Mouse (Mus musculus) hindbrain, embryonic 16.5 days (tissue): ENCODE data around the gene Eif3c. TPM values are rescaled to one million over a fixed set of nuclear protein-coding genes. Genes with fewer than 3 reads are reported as not detected.

ENCODE experiments used
- ATAC-seq: fragments of 200-750 bp; cut with Nextera tagmentation; 2 replicates; pipeline ENCODE4 v1.8.0; 2017; ENCODE audit warnings: moderate TSS enrichment, moderate library complexity
- H3K27ac ChIP-seq: fragments of 300-500 bp; sonication (generic); 2 replicates; pipeline ENCODE4 v1.5.1; 2014; ENCODE audit warnings: low read depth, mild to moderate bottlenecking, control low read depth, low read length, moderate library complexity
- H3K27me3 ChIP-seq: fragments of 300-500 bp; sonication (generic); replicated peaks from 2 replicates; pipeline ENCODE4 v1.6.1; 2014; ENCODE audit warnings: low read length; ENCODE audit not compliant: control insufficient read depth, insufficient read depth
- H3K36me3 ChIP-seq: fragments of 300-500 bp; sonication (generic); 2 replicates; pipeline ENCODE4 v1.6.1; 2014; ENCODE audit warnings: mild to moderate bottlenecking, low read length, moderate library complexity, mixed read lengths; ENCODE audit not compliant: control insufficient read depth, insufficient read depth
- H3K4me1 ChIP-seq: fragments of 300-500 bp; sonication (generic); 2 replicates; pipeline ENCODE4 v1.6.1; 2014; ENCODE audit warnings: low read depth, low read length; ENCODE audit not compliant: control insufficient read depth, insufficient read depth
- H3K4me2 ChIP-seq: fragments of 300-500 bp; sonication (generic); 2 replicates; pipeline ENCODE4 v1.6.1; 2014; ENCODE audit warnings: mild to moderate bottlenecking, low read length, control low read depth, moderate library complexity
- H3K4me3 ChIP-seq: fragments of 300-500 bp; sonication (generic); 2 replicates; pipeline ENCODE4 v1.5.1; 2014; ENCODE audit warnings: mild to moderate bottlenecking, low read length, control low read depth, moderate library complexity
- H3K9ac ChIP-seq: fragments of 300-500 bp; sonication (generic); 2 replicates; pipeline ENCODE4 v1.6.1; 2014; ENCODE audit warnings: low read depth, mild to moderate bottlenecking, control low read depth, low read length, moderate library complexity
- H3K9me3 ChIP-seq: fragments of 300-500 bp; sonication (generic); 2 replicates; pipeline ENCODE4 v1.6.1; 2014; ENCODE audit warnings: mild to moderate bottlenecking, low read length, moderate library complexity; ENCODE audit not compliant: control insufficient read depth
- WGBS: fragments of 180-500 bp; shearing (Covaris S2); extraction: QIAGEN DNeasy Blood & Tissue Kit; methylation state at CpG from one replicate; pipeline ENCODE4 v1.1.7; 2014; 5-methylcytosine and 5-hydroxymethylcytosine counted together
- polyA plus RNA-seq: library from polyadenylated mRNA; unstranded; fragments of >200 nt; fragmentation: Nextera tagmentation; extraction: Ambion mirVana; gene quantifications from 2 replicates; pipeline ENCODE4 v1.2.1, GENCODE M21; 2015

The Eif3c gene
- polyA plus RNA-seq, 1 experiment from 2014 or later, result 172 TPM

DNA sequence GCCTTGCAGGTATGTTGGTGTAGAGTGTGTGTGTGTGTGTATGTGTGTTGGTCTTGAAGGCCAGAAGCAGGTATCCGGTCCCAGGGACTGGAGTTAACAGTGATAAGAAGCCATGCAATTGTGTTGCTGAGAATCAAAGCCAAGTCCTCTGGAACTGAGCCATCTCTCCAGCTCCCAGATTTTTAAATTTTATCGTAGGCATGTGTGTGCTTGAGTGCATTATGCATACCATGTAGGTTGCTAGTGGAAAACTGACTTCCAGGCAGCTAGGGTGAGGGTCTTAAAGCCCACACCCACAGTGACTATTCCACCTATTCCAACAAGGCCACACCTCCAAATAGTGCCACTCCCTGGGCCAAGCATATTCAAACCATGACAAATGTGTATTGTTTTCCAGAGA is 61.3 kb downstream of the Eif3c start:
- no peak overlapping the region for H3K9ac ChIP-seq
- no peak overlapping the region for H3K4me2 ChIP-seq
- no peaks in the 10 kb centered on the region for H3K9me3 ChIP-seq
- WGBS, result 80% methylated on average over 2 of the region's 2 CpGs
- peaks cover 10% of the 10 kb centered on the region for H3K36me3 ChIP-seq
- ATAC-seq, result no peak
- H3K27ac ChIP-seq, result no peak overlapping the region
- peaks cover 12% of the 10 kb centered on the region for H3K4me1 ChIP-seq
- no peaks in the 10 kb centered on the region for H3K27me3 ChIP-seq
- H3K4me3 ChIP-seq, result no peak overlapping the region

DNA sequence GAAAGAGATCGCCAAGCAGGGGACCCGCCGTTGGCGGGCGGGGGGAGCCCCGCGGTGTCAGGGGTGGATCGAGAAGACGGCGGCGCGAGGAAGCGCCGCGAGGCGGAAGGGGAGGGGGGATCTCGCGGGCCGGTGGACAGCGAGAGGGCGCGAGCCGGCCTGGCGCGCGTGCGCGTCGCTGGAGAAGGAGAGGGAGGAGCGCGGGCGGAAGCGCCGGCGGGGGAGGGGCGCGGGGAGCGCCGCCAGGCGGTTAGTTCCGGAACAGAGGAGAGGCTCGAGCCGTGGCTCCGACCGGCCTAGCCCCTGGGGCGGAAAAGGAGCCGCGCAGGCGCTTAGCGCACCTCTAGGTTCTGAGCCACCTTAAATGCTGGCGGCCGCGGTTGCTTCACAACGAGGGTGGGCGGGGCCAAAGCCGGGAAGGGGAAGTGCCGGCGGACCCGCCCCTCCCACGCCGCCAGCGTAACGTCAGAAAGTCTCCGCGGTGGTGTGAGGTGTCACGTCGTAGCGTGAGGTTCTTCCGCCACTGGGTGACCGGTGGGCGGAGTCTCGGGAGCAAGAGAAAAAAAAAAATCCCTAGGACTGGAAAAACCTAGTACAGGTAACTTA is 62.8 kb downstream of the Eif3c start, which contains the start of gene Atxn2l:
TSS of gene Atxn2l (minus strand) at position 165 of the 606 bp plus-strand sequence.
- peak within 1 kb of the TSS; percentile 100 for H3K27ac ChIP-seq
- no peaks in the 10 kb centered on the region for H3K27me3 ChIP-seq
- H3K36me3 ChIP-seq, result peaks cover 21% of the 10 kb centered on the region
- H3K9me3 ChIP-seq, result no peaks in the 10 kb centered on the region
- ATAC-seq, result peak; percentile 91
- under 1% methylated on average over 70 of the region's 72 CpGs for WGBS
- H3K4me3 ChIP-seq, result peak within 1 kb of the TSS; percentile 100
- peaks cover 12% of the 10 kb centered on the region for H3K4me1 ChIP-seq
- peak within 1 kb of the TSS; percentile 75 for H3K4me2 ChIP-seq
- peak within 1 kb of the TSS; percentile 99 for H3K9ac ChIP-seq

DNA sequence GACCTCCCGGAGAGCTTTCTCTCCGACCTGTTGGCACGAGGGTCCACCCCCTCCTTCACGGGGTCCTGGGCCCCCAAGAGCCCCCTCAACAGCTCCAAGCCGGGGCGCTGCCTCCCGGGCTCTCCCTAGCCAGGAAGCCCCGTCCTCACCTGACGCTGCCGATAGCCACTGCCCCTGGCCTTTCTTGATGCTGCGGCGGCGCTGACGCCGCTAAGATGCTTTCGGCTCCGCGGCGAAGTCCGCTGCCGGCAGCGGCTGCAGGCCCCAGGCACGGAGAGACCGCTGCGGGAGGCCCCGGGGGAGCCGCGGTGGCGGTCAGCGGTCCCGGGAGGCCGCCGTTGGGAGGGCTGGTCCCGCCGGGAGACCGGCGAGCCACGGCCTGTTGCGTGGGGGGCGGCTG is 63.5 kb downstream of the Eif3c start:
- Histone ChIP-seq H3K27me3 (no peaks in the 10 kb centered on the region), H3K36me3 (peaks cover 27% of the 10 kb centered on the region), H3K4me1 (peaks cover 12% of the 10 kb centered on the region), H3K27ac (peak overlapping the region; percentile 100), H3K4me2 (peak overlapping the region; percentile 75), H3K9me3 (no peaks in the 10 kb centered on the region), H3K9ac (peak overlapping the region; percentile 99), H3K4me3 (peak overlapping the region; percentile 100)
- whole genome bisulfite sequencing, result 0% methylated on average over 38 of the region's 40 CpGs
- no peak for ATAC-seq

DNA sequence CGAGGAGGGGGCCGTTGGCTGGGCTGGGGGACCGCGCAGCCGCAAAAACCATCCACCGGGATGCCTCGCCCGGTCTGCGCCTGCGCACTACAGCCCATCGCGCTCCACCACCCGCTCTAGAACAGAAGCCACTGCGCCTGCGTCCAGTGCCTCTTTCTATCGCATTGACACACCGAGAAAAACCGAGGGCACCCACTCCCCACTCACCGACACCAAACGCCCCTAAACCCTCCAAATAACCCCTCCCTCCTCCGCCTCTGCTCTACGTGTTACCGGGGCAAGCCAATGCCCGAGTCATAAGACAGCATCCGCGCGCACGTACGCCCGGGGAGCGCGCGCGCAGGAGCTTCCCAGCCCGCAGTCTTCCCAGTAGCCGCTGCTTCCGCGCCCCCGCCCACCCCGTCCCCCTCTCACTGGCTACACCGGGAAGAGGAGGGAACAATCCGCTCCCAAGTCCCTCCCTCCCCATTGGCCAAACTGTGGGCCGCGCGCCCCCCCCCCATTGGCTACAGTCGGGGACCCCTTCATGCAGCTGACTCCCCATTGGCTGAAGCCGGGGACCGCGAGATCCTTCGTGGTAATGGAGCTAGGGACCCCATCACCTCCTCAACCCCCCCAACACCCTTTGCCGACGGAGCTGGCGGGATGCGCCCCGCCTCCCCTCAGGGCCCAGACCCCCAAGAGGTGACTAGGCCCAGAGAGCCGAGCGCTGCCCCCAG is 64.0 kb downstream of the Eif3c start:
- H3K27me3 ChIP-seq, result no peaks in the 10 kb centered on the region
- peak overlapping the region; percentile 84 for H3K4me2 ChIP-seq
- H3K9ac ChIP-seq, result peak overlapping the region; percentile 99
- WGBS, result 0% methylated on average over 55 of the region's 57 CpGs
- peaks cover 32% of the 10 kb centered on the region for H3K36me3 ChIP-seq
- peak overlapping the region; percentile 100 for H3K27ac ChIP-seq
- peaks cover 12% of the 10 kb centered on the region for H3K4me1 ChIP-seq
- H3K4me3 ChIP-seq, result peak overlapping the region; percentile 100
- no peaks in the 10 kb centered on the region for H3K9me3 ChIP-seq
- peak; percentile 91 for ATAC-seq

DNA sequence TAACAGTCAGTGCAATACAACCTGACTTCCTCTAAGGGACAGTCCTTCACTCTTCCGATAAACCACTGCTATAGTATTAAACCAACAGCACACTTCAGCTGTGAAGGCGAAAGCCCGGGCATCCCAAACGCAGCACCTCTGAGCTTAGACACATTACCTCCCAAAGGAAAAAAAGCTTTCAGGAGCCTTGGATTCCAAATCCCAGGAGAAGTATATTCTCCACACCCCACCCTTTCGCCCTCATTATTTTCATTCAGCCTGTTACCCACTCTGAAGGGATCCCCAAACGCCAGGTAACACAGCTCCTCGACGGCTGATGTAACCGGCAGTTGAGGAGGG is 64.6 kb downstream of the Eif3c start:
- Histone ChIP-seq H3K9me3 (no peaks in the 10 kb centered on the region), H3K9ac (peak overlapping the region; percentile 99), H3K27ac (peak overlapping the region; percentile 100), H3K27me3 (no peaks in the 10 kb centered on the region), H3K36me3 (peaks cover 38% of the 10 kb centered on the region), H3K4me3 (peak overlapping the region; percentile 100), H3K4me1 (peaks cover 12% of the 10 kb centered on the region), H3K4me2 (peak overlapping the region; percentile 84)
- ATAC-seq, result no peak
- 2% methylated on average over 9 of the region's 9 CpGs for WGBS

DNA sequence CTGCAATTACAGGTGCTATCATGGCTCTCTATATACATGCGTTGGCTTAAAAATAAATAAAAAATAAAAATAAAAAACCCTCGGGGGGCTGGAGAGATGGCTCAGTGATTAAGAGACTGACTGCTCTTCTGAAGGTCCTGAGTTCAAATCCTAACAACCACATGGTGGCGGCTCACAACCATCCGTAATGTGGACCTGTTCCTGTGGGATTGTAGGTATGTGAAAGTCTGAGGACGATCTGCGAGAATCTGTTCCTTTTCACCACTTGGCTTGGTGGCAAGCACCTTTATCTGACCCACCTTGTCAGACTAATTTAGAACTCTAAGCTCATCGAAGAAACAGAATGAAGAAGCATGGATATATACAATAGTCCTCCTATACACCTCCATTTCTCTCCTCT is 66.8 kb downstream of the Eif3c start:
- H3K9me3 ChIP-seq, result no peaks in the 10 kb centered on the region
- peaks cover 12% of the 10 kb centered on the region for H3K4me1 ChIP-seq
- no peak overlapping the region for H3K4me2 ChIP-seq
- WGBS, result 96% methylated on average over 7 of the region's 7 CpGs
- ATAC-seq, result no peak
- H3K27ac ChIP-seq, result no peak overlapping the region
- no peak overlapping the region for H3K9ac ChIP-seq
- H3K4me3 ChIP-seq, result no peak overlapping the region
- H3K36me3 ChIP-seq, result peaks cover 59% of the 10 kb centered on the region
- no peaks in the 10 kb centered on the region for H3K27me3 ChIP-seq

DNA sequence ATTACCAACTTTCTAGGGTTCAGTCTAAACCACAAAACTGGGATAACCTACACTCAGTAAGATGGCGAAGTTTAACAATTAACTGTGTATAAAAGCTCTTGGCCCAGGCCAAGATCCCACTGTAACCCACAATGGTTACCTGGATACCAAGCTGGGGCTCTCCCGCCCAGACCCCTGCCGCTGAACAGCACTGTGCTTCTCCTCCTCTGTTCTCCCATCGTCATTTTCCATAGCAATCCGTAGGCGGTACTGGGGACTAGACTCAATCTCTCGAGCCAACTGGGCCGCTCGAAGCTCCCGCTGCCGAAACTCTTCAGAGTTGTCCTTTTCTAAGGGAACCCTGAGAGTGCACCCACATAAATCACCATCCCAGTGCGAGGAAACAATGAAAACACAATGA is 68.2 kb downstream of the Eif3c start:
- no peak overlapping the region for H3K9ac ChIP-seq
- H3K4me1 ChIP-seq, result peaks cover 6% of the 10 kb centered on the region
- H3K4me2 ChIP-seq, result no peak overlapping the region
- H3K9me3 ChIP-seq, result no peaks in the 10 kb centered on the region
- H3K4me3 ChIP-seq, result no peak overlapping the region
- no peaks in the 10 kb centered on the region for H3K27me3 ChIP-seq
- ATAC-seq, result no peak
- no peak overlapping the region for H3K27ac ChIP-seq
- H3K36me3 ChIP-seq, result peaks cover 73% of the 10 kb centered on the region
- WGBS, result 86% methylated on average over 12 of the region's 12 CpGs

DNA sequence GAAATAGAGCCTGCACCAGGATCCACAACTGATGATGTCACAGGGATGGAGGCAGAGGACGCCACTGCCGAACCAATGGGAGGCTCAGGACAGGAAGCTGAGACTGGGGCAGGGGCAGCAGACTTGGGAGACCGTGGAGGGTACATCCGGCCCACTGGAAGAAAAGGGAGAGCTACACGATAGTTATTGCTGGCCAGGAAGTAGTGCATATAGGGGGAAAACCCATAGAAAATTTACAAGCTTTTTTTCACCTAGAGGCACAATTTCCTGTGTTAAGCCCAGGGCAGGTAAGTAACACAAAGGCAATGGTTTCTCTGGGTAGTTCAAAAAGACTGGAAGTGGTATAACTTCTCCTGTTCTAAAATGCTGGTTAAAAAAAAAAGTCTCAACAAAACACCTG is 69.7 kb downstream of the Eif3c start:
- H3K4me3 ChIP-seq, result no peak overlapping the region
- H3K9ac ChIP-seq, result no peak overlapping the region
- H3K9me3 ChIP-seq, result no peaks in the 10 kb centered on the region
- H3K27me3 ChIP-seq, result no peaks in the 10 kb centered on the region
- no peak for ATAC-seq
- peaks cover 86% of the 10 kb centered on the region for H3K36me3 ChIP-seq
- H3K27ac ChIP-seq, result no peak overlapping the region
- H3K4me1 ChIP-seq, result peaks cover 6% of the 10 kb centered on the region
- WGBS, result 95% methylated on average over 5 of the region's 5 CpGs
- no peak overlapping the region for H3K4me2 ChIP-seq
